Mouse (Mus musculus): ENCODE results near the gene Ambra1. TPM values are rescaled to one million over a fixed set of nuclear protein-coding genes. Genes with fewer than 3 reads are reported as not detected.
"Not testable (repeated sequence)": the region's sequence is repeated elsewhere in the genome, so short reads cannot be mapped to it uniquely, and the experiment has no call there.

The Ambra1 gene
- 10 to 100 TPM; 50.5 to 52.3 TPM for total RNA-seq (2021)

DNA sequence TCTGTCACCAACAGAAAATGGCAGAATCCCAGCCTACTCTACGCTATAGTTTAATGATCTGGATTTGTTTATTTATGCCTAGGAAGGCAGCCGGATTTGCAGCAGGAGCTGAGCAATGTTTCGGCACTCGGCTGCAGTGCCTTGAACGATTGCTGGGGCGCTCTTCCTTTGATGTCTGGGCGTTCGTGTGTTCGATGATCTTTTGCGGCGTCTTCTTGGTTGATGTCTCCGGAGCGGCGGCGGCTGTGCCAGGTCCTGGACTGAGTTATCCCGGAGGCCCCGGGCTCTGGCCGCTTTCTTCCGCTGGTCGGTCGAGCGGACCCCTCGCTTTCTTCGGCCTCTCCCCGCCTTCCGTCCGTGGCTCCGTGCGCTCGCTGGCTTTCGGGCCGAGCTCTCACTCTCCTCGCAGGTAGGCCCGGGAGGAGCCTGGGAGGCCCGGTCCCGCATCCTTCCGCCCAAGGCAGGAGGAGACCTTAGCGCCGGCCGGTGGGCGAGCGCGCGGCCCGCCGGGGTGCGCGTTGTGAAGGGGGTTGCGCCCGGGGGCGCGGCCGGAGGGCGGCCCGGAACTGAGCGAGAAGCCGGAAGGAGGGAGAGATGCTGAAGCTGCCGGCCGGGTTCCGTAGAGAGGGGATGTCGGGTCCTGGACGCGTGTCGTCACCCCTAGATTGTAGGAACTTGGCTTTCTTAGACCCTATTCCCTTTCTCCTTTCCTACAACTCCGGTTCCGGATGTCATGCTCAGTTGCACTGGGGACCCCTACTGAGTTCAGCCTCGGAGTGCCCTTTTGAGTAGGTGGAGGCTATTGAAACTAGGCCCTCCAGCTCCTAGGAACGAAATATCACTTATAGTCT lies at the start of gene Ambra1:
Ambra1 (plus strand) TSS at position 164 of the 851 bp plus-strand sequence.
- DNase-seq (ENCODE audit: low spot score in 2 of 2), result peak; percentile 91 to 94
- intact Hi-C loops (cut with DNase I), result no loop called here

DNA sequence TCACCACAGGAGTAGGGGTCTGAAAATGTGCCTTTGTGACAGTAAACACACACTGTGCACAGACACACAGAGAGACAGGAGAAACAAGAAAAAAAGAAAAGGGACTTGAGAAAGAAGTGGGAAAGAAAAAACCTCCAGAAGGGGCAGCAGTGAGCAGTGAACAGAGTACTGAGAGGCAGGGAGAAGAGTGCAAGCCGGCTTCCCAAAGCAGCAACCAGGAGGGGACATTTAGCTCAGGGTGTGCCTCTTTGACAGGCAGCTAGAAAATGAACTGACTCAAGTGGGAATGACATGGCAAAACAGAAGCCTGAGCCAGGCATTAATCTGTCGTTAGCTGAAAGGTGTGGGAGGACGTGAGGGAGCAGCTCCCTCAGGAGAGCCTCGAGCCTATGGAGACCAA lies 47.1 kb upstream of the Ambra1 start:
- DNase-seq (ENCODE audit: low spot score in 2 of 2), result peak; percentile 54 to 82
- intact Hi-C loops (cut with DNase I), result no loop called here

DNA sequence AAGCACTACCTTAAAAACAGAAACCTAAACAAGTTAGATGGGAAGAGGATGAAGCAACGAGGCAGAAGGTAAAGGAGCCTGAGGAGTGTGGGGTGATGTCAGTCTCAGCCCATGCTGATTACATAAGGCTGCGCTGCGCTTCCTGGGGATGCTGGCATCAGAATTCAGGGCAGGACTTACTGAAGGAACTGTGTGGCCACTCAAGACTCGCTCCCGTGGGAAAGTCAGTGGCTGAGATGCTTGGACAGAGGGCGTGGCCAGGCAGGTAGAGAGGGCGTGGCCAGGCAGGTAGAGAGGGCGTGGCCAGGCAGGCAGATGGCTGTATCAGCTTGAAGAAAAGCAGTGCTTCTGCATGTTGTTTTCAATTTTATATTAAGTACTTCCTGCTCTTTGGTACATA lies 46.0 kb upstream of the Ambra1 start:
- intact Hi-C loops (cut with DNase I), result no loop called here
- peak in 1 of 2 experiments; percentile 43 for DNase-seq (ENCODE audit: low spot score in 2 of 2)

DNA sequence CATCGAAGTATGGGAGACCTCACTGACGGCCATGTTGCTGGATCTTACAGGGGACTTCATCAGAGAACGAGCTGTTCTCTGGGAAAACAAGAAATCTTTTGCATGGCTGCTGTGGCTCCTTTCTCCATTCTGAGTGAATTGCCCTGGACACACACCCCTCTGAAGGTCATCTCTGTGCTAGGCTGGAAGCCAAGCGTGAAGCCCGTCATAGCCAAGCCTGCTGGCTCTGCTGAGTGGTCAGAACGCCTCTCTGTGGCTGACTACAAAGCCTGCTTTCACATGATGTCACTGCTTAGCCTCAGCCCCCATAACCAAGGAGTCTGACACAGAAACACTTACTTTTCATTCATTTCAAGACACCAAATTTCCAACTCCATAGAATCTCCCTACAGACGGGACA lies 40.5 kb upstream of the Ambra1 start:
- peak in 1 of 2 experiments; percentile 52 for DNase-seq (ENCODE audit: low spot score in 2 of 2)
- intact Hi-C loops (cut with DNase I), result no loop called here

DNA sequence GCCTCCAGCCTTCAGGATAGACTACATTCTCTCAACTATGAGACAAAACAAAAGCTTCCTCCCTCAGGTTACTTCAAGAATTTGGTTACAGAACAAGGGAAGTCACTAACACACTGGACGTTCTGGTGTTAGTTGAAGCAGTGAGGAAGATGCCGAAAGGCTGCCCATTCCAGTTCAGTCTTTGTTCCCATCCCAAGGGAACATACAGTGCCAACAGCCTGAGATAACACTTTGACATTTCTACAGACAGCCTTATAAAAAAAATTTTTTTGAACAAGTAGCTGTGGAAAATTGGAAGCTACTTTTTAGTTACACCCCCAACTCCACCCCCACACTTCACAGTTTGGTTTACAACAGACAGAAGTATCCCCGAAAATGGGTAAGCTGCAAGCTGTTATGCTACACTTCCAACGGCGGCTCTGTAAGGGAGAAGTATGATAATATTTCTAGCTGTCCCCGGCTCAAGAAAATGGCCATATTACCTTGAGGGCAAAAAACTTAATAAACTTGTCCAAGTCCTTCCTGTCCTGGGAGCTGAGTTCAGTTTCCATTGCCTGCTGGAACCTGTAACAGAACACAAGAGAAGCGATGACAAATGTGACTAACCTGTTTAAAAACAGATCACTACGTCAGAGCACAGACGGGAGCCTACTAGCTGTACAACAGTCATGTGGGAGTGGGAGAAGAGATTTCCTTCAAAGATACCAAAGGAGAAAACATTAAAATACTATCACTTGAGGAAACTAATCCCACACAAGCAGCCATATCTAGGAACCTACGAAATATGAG lies 34.3 kb upstream of the Ambra1 start:
- DNase-seq (ENCODE audit: low spot score in 2 of 2), result peak; percentile 36 to 83
- intact Hi-C loops (cut with DNase I), result loop anchor here (5.0 kb wide), 1 partner anchor 62 kb away; no protein-coding TSS in a partner anchor

DNA sequence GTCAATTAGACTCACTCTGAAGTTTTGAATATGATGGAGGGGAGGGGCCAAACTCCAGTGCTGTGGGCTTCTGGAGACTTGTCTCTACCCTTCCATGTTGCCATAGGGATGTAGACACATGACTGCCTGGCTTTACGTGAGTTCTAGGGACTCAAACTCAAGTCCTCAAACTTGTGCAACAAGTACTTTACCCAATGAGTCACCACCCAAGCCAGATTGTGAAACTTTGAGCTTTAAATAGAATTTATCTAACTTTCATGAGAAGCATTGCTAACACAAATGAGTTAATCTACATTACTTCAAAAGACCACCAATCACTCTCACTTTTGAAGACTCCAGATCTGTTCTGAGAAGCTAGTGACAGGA lies 33.7 kb upstream of the Ambra1 start:
- DNase-seq (ENCODE audit: low spot score in 2 of 2), result no peak
- intact Hi-C loops (cut with DNase I), result loop anchor here (5.0 kb wide), 1 partner anchor 61 kb away; no protein-coding TSS in a partner anchor

DNA sequence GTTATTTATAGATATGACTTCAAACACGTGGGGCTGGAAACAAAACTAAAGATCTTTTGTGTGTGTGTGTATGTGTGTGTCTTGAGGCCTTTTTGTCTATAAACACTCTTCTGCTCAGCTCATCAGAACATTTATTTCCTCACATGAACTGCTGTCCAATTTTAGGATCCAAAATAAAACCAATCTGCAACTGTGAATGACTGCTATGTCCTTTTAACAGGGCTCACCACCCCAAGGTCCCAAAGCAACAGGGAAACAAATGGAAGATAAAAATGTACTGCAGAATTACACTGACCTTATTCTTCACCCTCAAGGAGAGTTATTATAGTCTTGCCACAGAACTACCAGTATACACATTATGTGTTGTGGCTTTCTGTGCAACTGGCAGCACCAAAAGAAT lies 30.7 kb upstream of the Ambra1 start:
- intact Hi-C loops (cut with DNase I), result loop anchor here (5.0 kb wide), 1 partner anchor 58 kb away; no protein-coding TSS in a partner anchor

DNA sequence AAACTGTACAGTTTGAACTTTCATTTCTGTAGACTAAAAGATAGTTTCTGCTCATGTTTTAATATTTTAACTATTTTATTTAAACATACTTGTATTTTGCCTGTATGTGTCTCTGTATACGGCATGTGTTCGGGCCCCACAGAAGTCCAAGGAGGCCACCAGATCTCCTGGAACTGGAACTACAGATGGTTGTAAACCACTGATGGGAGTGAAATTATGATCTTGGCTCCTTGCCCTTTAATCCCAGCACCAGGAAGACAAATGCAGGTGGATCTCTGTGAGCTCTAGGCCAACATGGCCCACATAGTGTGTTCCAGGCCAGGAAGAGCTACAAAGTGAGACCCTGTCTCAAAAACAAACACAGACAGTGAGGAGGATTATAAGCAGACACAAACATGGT lies 28.6 kb upstream of the Ambra1 start:
- intact Hi-C loops (cut with DNase I), result no loop called here
- no peak for DNase-seq (ENCODE audit: low spot score in 2 of 2)

More for the DNA sequence above, 30.7 kb upstream of the Ambra1 start:
- DNase-seq (ENCODE audit: low spot score in 2 of 2), result no peak

DNA sequence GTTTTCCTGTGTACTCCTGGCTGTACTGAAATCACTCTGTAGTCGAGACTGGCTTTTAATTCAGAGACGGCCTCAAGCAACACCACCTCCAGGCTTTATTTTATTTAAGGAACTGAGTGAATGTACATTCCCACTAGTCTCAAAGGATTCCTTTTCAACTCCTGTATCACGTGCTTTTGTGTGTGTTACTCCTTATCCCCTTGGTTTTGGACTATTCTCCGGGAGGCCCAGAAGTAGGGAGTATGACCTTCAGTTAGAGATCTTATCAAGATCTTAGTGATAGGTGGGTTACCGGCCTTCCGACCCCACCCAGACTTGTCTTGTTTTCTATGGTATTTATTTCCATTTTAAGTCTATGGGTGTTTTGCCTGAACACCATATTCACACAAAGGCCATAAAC lies 24.2 kb upstream of the Ambra1 start:
- intact Hi-C loops (cut with DNase I), result no loop called here
- DNase-seq (ENCODE audit: low spot score in 2 of 2), result no peak

DNA sequence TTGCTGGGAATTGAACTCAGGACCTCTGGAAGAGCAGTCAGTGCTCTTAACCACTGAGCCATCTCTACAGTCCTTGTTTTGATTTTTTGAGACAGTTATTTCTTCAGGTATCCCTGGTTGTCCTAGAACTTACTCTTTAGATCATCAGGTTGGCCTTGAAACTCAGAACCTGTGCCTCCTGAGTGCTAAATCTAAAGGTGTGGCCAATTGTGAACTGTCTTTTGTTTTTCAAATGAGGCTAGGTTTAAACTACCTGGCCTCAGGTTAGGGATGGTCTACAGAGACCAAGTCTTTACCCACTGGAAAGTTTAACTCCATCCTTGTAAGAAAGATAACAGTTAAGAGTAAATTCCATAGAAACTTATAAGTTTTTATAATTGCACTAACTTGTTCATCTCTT lies 23.5 kb upstream of the Ambra1 start:
- no peak for DNase-seq (ENCODE audit: low spot score in 2 of 2)
- intact Hi-C loops (cut with DNase I), result no loop called here

DNA sequence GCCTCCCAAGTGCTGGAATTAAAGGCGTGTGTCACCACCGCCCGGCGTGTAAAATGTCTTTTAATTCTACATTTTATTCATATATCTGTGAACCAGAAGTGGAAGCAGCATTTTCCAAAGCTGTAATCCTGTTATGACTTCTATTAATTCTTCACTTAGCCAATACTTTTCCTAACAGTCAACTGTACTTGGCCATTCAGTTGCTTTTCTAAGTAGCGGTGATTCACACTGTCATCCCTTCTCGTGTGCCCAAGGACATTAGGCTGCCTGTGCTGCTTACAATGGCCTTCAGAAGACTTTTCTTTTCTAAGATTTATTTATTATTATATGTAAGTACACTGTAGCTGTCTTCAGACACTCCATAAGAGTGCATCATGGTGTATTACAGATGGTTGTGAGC lies 21.6 kb upstream of the Ambra1 start:
- intact Hi-C loops (cut with DNase I), result no loop called here

DNA sequence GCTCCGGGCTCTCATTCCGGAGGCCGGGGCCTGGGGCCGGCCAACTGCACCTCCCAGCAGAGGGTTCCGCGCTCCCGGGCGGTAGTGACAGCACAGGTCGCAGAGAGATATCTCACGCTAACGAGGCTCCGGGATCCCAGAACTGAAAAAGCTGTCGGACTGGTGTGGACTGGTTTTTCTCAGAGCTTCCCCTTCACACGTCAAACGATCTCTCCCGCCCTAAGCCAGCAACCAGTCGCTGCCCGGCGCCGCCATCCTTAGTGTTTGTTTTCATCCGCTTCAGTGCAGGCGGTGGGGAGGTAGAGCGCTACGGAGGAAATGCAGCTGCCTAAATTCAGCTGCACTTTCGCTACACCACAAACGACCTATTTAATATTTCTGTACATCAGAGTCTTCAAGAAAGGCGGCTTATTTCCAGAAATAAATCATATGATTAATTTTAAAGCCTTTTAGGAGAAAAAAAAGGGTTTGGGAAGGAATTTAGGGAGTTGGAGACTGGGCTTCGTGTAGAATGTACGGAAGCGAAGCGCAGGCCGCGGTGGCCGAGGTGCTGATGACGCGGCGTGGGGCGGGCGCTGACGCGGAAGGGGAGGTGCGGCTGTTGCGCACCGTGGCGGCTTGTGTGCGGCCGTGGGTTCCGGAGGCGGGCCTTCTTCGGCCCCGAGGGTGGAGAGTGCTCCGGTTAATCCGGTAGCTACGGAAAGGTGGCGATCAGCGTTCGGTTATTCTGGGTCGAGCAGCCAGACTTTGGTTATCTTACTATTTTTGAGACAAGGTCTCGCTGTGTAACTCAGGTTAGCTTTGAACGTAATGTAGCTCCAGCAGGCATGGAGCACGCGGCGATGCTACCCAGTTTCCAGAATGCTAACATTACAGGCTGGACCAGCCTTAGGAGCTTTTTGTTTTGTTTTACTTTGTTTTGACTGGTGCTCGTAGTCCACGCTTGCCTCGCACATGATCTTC lies 19.4 kb upstream of the Ambra1 start, which contains the start of the genes Atg13 and Harbi1:
Atg13 (minus strand) TSS at position 305 of the 963 bp plus-strand sequence.
Harbi1 (plus strand) TSS at position 581 of the 963 bp plus-strand sequence.
- DNase-seq (ENCODE audit: low spot score in 2 of 2), result peak; percentile 92 to 93
- intact Hi-C loops (cut with DNase I), result loop anchor here (2.0 kb wide), 1 partner anchor 212 kb away; no protein-coding TSS in a partner anchor

More for the DNA sequence above, 21.6 kb upstream of the Ambra1 start:
- no peak for DNase-seq (ENCODE audit: low spot score in 2 of 2)

DNA sequence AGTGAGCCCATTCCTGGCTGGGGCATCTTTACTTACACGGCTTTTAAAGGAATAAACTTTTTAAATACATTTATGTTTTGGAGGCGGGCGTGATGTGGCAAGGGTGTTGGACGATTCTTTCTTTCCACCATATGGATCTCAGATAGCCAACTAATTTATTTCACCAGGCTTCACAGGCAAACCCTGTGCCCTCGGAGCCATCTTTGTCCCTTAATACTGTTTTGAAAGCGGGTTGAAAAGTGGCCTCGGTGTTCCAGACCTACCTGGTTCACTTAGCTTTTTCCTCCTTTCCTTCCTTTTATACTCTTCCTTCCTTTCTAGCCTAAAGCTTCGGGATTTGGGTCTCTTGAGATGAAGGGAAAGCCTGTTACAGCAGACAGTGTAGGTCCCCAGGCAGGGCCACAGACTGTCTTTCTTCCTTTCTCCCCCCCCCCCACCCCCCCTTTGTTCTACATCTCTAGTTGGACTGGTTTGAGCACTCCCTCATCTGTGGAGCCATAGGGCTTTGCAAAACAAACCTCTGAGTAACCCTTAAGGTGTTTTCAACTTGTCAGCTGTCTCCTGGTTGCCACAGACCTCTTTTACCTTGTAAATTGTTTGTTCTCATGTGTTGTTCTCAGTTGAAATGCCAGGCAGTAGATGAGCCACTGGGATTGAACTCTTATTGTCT lies 18.5 kb upstream of the Ambra1 start:
- DNase-seq (ENCODE audit: low spot score in 2 of 2), result no peak
- intact Hi-C loops (cut with DNase I), result loop anchor here (2.0 kb wide), 1 partner anchor 211 kb away; no protein-coding TSS in a partner anchor

DNA sequence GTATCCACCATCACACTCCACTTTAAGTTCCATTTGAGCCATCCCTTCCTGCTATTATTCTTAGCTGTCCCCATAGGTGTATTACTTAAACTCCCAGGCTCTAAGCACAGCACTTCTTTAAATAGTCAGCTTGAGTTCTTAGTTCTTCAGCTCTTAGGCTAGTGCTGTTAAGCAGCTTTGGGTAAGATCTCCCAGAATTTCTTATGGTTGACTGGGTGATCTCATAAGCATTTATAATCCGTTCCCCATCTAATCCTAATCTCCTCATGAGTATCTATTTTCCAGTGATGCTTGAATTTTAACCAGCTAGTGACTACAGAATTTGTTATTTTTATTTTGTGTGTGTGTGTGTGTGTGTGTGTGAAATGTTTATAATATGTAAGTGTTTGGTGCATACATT lies 15.0 kb upstream of the Ambra1 start:
- no peak for DNase-seq (ENCODE audit: low spot score in 2 of 2)
- intact Hi-C loops (cut with DNase I), result no loop called here

DNA sequence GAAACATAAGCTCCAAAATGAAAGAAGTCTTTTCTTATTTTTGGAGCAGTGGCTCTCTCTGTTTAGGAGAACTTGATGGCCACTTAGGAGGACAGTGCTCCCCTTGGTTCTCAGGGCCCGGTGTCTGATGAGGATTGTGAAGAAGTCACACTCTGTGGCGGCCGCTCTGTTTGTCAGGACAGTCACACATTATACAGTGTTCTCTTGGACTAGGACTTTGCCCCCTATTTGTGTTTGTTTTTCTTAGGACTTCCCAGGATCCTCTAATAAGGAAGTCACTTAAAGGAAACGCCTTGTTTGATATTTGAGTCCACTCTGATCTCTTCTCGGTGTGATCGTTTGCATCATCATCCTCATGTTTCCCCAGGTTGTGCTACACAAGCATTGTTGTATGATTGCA lies 11.7 kb upstream of the Ambra1 start:
- intact Hi-C loops (cut with DNase I), result no loop called here
- DNase-seq (ENCODE audit: low spot score in 2 of 2), result no peak

DNA sequence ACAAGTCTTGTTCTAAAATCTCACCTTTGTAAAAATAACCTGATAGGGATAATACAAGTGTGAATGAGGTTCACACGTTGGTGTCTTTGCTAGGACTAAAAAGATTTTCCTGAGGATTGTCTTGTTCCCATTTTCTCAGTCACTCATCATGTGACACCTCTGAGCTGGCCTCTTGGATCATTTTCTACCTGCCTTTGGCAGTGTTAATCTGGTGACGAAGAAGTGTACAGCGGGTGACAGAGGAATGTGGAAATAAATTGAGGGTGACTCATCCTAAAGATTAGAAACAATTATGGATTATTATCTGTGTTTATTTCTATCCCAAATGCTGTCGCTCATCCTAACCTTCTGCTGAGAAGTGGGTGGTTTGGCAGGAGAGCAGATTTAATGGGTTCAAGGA lies 6.6 kb upstream of the Ambra1 start:
- DNase-seq (ENCODE audit: low spot score in 2 of 2), result no peak
- intact Hi-C loops (cut with DNase I), result no loop called here

DNA sequence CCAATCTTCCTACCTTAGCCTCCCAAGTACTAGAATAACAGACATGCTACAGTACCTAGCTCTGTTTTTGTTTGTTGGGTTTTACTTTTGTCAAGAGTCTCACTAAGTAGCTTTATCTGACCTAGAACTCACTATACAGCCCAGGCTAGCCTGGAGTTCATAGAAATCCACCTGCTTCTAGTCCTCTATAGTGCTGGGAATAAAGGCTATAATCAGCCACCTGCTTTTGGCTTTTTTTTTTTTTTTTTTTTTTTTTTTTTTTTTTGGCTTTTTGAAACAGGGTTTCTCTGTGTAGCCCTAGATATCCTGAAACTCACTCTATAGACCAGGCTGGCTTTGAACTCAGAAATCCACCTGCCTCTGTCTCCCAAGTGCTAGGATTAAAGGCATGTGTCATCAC lies 6.0 kb upstream of the Ambra1 start:
- no peak for DNase-seq (ENCODE audit: low spot score in 2 of 2)
- intact Hi-C loops (cut with DNase I), result no loop called here

DNA sequence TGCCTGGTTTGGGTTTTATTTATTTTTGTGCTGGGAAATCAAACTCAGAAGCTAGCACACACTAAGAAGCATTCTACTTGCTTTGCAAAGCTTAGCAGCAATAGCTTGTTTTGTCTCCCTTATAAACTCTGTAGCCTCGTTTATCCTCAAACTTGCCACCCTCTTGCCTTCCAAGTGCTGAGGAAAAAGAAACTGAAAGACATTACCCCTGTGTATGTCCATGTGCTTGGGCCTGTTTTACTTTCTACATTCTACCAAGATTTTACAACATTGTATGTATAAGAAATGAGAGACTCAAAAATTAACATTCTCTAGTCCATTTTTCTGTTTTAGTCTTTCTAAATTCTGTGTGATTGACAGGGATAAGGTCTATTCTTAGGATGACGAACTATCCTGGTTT lies 5.2 kb upstream of the Ambra1 start:
- DNase-seq (ENCODE audit: low spot score in 2 of 2), result no peak
- intact Hi-C loops (cut with DNase I), result no loop called here

DNA sequence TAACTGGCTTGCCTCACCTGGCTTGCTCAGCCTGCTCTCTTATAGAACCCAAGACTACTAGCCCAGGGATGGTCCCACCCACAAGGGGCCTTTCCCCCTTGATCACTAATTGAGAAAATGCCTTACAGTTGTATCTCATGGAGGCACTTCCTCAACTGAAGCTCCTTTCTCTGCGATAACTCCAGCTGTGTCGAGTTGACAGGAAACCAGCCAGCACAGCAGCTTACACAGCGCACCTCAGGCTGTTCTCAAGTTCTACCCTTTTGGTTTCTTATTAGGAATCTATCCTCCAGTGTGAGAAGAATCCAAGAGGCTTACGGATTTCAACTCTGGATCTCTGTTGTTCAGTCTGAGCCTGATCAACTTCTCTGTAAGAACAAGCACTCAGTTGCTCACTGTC lies 4.5 kb upstream of the Ambra1 start:
- intact Hi-C loops (cut with DNase I); DNase-seq (ENCODE audit: low spot score in 2 of 2): not testable (repeated sequence)

Measured in left cerebral cortex, postnatal 25 days (tissue).